Mouse (Mus musculus) erythroblast, embryonic 14.5 days (primary cell): ENCODE measurements around the gene Vps37d.

Experiments used
- GATA1 ChIP-seq: IDR thresholded peaks from 2 replicates; pipeline ENCODE4 v1.6.1; 2012; ENCODE audit warnings: low read length, inconsistent platforms, mixed read lengths
- TAL1 ChIP-seq: IDR thresholded peaks from 3 replicates; pipeline ENCODE4 v1.6.1; 2012; ENCODE audit warnings: low read length, inconsistent platforms, mixed read lengths

DNA sequence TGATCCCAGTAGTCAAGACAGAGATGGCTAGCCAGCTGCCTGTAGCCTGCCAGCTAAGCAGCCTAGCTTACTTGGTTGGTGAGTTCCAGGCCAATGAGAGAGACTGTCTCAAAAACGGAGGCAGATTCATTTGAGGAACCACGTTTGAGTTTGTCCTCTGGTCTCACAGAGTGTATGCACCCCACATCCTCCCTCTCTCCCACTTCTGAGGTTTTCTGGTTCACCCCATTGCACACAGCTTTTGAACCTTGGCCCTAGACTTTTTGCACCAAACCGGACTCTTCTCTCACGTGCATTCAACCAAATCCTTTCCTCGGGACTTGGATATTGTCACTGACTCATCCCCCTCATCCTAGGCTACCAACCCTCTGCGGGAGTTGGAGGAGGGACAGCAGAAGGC, 31.9 kb upstream of the Vps37d start:
- TF ChIP-seq TAL1 = no peak
- no peak for TF ChIP-seq GATA1
